15 mouse cellular contexts compared by ENCODE assay signal in the genomic region with DNA sequence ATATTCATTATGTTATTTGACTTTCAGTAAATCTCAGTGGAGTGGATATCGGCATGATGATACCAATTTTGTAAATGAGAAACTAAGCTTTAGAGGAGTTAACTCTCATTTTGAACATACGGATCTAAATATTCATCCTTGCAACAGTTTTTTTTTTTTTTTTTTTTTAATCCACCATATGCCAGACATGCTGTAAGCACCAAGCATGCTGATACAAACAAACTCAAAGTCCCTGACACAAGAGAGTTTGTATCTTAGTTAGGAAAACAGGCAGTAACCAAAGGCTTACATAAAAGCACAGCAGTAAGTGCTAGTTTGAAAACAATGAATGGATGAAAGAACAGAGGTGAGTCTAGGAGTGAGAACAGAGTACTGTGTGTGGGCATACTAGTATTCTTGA.
"Had no signal": no experiment of that assay in that cellular context is flagged by ENCODE, and none has a peak within 500 bp of the region (broad histone marks: within the 10 kb centered on the region; RNA-seq: fewer than 3 reads in every experiment).

No protein-coding gene starts in this region.

- H3K36me3 ChIP-seq: kidney, embryonic 15.5 days; liver, embryonic 13.5 days had no signal

- H3K27ac ChIP-seq: kidney, embryonic 15.5 days; left cerebral cortex, adult 2 months; liver, embryonic 13.5 days had no signal

- H3K4me2 ChIP-seq: kidney, embryonic 15.5 days; liver, embryonic 13.5 days; midbrain, embryonic 11.5 days had no signal

- H3K27me3 ChIP-seq: kidney, embryonic 15.5 days; liver, embryonic 13.5 days had no signal

- H3K9ac ChIP-seq: kidney, embryonic 15.5 days; liver, embryonic 13.5 days had no signal

- H3K9me3 ChIP-seq: kidney, embryonic 15.5 days; liver, embryonic 13.5 days had no signal

- DNase-seq: kidney, postnatal 10 days; kidney, postnatal 36 days; layer of hippocampus, postnatal 36 days; liver, embryonic 13.5 days; lung, adult 2 months; lung, postnatal 14 days; lung, postnatal 4 days; midbrain, embryonic 14.5 days; right cerebral cortex, adult 18-20 months; thymus, adult 2 months; thymus, postnatal 14 days; thymus, postnatal 4 days had no signal

- H3K4me1 ChIP-seq: kidney, embryonic 15.5 days; liver, embryonic 13.5 days had no signal

- H3K4me3 ChIP-seq: kidney, embryonic 15.5 days; left cerebral cortex, adult 2 months; liver, embryonic 13.5 days had no signal
